Mouse (Mus musculus): Measurements from ENCODE around the gene Cyp2g1.

GRCm38 (mm10) chr7:26800104-26800503 lies 8.6 kb upstream of the Cyp2g1 start:
- no peak for TF ChIP-seq CTCF (IDR thresholded peaks at IDR 0.05; ENCODE audit: low read depth, low read length)
- no peak for TF ChIP-seq GATA1 (IDR thresholded peaks at IDR 0.05; ENCODE audit: borderline replicate concordance, low read length)
- no peak for TF ChIP-seq TAL1 (conservative IDR thresholded peaks at IDR 0.05; ENCODE audit: low read depth, low read length)

All from G1E (cell line).